Mouse (Mus musculus) cerebellum, adult 2 months (tissue): ENCODE data around the gene Dock9.
"Not testable (repeated sequence)": the region's sequence is repeated elsewhere in the genome, so short reads cannot be mapped to it uniquely, and the experiment has no call there.

ENCODE experiments used
- CTCF ChIP-seq: fragments of 200-500 bp; IDR thresholded peaks from 2 replicates; pipeline ENCODE4 v1.5.1; 2011; ENCODE audit warnings: low read depth, mild to moderate bottlenecking, control low read depth, low read length, moderate library complexity, borderline replicate concordance; ENCODE audit not compliant: insufficient read depth
- POLR2A ChIP-seq: fragments of 200-500 bp; IDR thresholded peaks from 2 replicates; pipeline ENCODE4 v1.6.1; 2011; ENCODE audit warnings: low read length, control low read depth, borderline replicate concordance; ENCODE audit not compliant: insufficient read depth

DNA sequence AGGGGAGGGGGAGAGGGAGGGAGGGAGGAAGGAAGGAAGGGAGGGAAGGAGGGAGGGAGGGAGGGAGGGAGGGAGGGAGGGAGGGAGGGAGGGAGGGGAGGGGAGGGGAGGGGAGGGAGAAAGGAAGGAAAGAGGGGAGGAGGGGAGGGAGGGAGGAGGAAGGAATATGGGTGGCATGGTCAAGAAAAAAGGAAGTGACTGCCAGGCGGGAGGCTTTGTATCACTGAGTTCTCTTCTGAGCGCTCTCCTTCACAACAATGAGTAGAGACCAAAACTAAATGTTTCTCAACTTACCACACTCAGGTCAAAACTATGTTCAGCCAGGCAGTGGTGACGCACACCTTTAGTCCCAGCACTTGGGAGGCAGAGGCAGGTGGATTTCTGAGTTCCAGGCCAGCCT, 82.8 kb downstream of the Dock9 start:
- TF ChIP-seq CTCF, POLR2A: not testable (repeated sequence)
